Mouse (Mus musculus) urinary bladder, adult 18-20 months (tissue): ENCODE measurements around the gene Gatad1.
"Not testable (repeated sequence)": the region's sequence is repeated elsewhere in the genome, so short reads cannot be mapped to it uniquely, and the experiment has no call there.

Experiments used
- DNase-seq, 2 experiments: peaks; one replicate each; pipeline ENCODE4 v3.0.0; 2022; ENCODE audit warnings: low spot score in 2 of 2, mixed read lengths in 2 of 2

The Gatad1 gene

DNA sequence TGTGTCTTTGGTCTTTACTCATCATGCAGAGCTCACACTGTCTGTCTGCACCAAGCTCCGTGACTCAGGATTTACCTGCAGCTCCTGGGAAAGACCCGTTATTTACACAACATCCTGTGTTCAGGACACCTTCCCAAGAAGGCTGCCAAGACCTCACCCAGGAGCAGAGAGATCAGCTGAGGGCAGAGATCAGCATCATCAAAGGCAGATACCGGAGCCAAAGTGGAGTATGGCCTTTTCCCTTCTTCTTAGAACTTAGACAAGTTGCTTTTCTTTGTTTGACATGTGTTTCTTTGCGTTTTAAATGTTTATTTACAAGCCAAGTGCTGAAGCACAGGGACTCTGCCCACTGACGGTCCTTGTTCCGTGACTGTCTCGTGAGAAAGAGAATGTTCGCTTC, 21.7 kb downstream of the Gatad1 start:
- no peak for DNase-seq

DNA sequence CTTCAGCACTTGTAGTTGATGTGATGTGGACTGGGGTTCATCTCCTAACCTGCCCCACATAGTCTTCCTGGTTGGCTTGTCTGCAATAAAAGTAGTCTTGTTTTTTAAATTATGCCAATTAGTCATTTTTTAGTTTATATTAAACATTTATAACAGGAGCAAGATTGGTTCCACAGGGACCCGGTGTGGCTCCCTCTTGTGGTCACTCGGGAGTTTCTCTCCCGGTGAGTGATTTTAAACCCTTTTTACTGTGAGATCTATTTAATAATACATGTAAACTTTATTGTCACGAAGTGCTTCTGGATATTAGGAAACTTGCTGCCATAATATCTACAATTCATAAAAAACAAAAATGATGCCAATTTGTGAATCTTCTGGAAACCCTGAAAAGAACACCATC, 23.0 kb downstream of the Gatad1 start:
- DNase-seq: no peak

DNA sequence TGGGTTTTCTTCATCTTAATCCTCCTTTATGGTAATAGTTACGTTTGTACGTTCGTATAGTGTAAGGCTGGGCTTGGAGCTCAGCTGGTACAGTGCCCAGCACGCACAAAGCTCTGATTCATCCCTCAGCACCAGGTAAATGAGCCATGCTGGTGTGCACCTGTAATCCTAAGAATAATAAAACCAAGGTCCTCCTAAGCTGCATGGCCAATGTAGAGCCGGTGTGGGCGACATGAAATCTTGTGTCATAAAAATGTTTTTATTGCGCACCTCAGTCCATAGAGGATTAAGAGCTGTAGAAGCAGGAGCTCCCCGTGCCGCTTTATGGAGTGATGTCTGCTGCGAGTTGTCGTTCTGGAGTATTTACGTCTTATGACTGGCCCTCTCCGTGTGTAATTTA, 23.7 kb downstream of the Gatad1 start:
- DNase-seq: no peak

DNA sequence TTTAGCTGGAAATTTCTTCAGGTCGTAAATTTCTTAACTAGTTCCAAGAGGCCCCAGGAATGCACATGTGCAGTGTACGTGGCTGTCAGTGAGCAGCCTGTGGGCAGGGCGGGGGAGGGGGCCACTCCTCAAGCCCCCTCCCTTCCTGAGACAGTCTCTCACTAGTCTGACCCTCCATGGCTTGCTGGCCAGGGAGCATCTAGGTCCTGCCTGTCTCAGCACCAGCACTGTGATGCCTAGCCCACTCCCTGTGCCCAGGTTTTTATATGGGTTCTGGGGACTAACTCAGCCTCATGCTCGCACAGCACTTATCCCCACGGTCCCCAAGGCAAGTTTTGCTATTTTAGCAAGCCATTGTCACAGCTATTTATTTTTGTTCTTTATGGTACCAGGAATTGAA, 24.7 kb downstream of the Gatad1 start:
- no peak for DNase-seq

DNA sequence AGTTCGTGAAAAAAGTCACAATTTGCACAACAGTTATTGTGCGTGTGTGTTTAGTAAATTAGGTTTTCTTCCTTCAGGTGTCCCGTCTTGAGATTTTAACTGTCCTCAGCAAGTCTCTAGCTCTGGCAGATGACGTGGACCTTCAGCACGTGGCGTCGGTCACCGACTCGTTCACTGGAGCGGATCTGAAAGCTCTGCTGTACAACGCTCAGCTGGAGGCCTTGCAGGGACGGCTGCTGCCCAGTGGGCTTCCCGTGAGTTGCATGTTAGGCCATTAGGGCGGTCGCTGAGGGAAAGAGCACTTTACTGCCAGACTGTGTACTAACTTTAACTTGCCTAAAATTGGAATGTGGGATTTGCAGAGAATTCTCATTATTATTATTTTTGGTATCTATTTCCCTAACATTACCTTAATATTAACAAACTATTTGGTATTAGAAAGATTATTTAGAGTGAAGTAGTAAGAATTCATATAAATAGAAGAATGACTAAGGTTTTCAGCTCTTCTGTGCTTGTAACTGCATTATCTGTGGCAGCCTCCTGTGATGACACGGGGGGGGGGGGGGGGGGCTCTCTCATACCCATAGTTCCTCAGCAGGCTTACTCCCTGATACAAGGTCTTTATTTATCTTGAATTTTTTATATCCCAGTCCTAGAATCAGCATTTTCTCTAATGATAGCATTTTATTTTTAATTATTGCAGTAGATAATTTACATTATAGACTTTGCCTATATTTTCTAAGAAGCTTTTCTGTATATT, 25.3 kb downstream of the Gatad1 start:
- DNase-seq: no peak

DNA sequence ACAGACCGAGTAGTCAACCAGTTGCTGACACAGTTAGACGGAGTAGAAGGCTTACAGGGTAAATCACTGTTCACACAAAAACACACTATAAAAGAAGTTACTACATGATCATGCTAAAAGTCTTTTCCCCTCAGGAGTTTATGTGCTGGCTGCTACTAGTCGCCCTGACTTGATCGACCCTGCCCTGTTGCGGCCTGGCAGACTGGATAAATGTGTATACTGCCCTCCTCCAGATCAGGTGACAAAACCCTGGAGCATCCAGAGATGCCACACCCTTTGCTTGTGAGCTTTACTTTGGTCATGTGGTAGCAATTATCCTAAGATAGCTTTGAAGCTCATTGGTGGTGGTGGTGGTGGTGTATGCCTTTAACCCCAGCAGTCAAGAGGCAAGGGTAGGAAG, 26.9 kb downstream of the Gatad1 start:
- DNase-seq: no peak

DNA sequence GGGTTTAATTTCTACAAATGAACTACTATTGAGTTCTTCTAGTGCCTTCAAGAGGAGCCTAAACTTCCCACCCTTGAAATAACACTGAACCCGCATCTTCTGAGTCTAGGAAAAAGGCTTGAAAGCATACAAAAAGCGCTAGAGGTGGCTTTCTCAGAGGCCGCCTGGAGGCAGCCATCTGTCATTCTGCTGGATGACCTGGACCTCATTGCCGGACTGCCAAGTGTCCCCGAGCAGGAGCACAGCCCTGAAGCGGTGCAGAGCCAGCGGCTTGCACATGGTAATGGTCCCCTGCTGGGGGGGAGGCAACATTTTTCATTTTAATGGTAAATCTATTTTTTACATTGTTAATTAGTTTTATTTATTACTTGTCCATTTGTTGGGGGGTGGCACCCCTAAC, 36.5 kb downstream of the Gatad1 start:
- no peak for DNase-seq

DNA sequence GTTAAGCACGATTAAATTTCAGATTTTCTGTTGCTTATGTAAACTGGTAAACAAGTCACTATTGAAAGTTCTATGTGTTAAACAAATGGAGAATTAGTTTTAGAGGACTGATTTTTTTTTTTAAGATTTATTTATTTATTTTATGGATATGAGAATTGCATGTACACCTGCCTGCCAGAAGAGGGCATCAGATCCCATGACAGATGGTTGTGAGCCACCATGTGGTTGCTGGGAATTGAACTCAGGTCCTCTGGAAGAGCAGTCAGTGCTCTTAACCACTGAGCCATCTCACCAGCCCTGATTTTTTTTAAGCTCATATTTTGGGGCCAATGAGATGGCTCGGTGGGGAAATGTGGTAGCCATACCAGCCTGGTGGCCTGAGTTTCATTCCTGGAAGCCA, 45.1 kb downstream of the Gatad1 start:
- DNase-seq: not testable (repeated sequence)

DNA sequence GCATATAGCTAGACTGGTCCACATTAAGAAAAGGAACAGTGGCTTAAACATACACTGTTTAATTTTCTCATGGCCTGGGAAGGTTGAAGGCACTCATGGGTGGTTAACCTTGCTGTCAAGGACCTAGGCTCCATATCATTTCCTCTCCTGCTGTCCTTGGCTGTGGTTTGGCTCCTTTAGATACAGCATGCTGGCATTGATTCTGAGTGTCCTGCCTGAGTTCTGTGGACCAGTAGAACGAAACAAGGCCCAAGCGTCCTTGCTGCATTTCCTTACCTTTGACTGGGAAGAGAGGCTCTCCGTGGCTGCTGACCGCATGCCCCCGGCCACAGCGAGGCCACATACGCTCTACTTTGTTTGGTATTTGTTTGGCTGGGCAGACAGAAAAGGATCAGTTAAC, 47.7 kb downstream of the Gatad1 start:
- DNase-seq: no peak

DNA sequence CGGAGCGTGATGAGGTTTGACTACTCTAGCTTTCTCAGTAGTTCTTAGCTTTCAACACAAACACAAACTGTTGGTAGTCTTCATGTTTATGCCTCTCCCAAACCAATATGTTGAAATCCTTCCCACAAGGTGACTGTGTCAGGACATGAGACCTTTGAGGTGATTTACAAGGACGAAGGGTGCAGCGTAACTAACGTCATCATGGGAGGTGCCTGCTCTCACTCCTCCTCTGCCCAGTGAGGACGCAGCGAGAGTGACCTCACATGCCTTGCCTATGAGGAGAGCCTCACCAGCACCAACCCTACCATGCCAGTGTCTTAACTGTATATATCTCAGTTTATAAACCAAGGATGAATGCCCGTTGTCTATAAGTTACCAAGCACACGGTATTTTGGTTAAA, 49.9 kb downstream of the Gatad1 start:
- no peak for DNase-seq

DNA sequence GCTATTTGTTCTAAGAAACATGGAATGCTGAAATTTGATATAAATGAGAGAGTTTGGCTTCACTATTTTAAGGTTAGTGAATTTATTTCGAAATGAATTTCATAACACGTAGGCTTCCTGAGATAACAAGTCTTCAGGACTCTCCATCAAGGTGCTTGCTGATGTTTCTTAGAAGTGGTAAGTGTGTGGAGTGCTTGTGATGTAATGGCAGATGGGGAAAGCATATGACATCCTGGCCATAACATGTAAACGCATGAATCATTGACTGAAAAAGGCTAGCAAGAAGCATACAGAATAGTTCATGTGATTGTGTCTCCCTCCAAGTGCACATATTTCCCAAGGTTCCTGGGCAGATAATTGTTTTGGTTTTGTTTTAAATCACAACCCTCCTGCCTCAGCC, 56.2 kb downstream of the Gatad1 start:
- DNase-seq: no peak

DNA sequence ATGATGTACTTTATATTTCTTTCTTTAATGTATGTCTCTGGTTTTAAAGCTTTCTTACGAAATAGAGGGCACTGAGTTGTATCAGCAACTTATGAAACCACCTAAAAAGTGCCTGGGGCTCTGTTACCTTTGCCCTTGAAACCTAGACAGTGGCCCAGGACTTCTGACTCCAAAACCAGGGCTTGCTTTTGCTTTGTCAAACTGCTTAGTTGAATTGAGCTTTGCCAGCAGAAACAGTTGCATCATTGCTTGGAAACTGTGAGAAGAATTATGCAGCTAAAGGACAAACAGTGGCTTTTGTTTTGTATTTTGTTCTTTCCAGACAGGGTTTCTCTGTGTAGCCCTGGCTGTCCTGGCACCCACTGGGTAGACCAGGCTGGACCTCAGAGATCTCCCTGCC, 56.7 kb downstream of the Gatad1 start:
- DNase-seq: no peak

DNA sequence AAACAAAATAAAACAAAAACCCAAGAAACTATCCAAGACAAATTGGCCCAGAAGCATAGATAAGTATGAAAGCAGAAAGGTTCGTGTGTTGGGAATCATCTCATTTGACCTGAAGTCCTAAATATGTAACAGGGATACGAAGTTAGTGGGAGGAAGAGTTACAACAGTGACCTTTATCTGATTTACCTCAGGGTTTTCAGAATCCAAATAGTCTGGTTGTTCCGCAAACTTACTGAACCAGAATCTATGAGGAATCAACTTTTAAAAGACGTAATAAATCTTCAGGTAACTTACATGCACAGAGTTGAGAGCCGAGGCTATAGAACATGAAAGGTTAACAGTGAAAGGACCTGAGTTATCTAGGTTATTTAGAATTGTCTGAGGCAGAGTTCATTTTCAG, 58.2 kb downstream of the Gatad1 start:
- no peak for DNase-seq

DNA sequence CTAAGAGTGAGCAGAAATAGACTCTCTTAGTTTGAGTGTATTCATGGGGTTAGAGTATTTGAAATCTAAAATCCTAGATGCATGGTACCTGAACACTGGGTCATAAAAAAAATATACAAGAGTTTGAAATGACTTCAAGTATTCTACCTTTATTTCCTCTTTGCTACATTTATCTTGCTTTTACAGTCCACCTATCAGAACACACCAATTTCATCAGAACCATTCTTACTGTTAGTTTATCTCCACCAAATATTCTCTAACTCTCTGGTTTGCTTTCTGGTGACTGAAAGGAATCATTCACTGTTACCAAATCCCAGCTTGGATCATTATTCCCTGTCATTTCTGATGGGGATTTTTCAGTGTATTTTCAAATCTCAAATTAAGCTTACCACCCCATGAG, 59.8 kb downstream of the Gatad1 start:
- no peak for DNase-seq

DNA sequence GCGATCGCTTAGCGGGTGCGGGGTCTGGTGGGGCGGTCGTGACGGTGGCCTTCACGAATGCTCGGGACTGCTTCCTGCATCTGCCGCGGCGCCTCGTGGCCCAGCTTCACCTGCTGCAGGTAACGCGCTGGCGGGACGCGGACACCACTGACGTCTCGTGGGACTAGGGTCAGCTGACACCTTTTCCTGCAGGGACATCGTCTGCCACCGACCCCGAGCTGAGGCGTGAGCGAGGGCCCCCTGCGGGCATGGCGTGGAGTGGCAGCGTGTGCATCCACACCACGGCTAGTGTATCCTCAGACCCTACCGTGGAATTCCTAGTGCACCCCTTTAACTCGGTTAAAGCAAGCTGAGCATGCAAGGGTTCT, 60.6 kb downstream of the Gatad1 start, which contains the start of gene Rbm48:
Gene Rbm48 (minus strand): TSS at position 187 of the 368 bp plus-strand sequence.
- DNase-seq: peak in 1 of 2 experiments; percentile 75

DNA sequence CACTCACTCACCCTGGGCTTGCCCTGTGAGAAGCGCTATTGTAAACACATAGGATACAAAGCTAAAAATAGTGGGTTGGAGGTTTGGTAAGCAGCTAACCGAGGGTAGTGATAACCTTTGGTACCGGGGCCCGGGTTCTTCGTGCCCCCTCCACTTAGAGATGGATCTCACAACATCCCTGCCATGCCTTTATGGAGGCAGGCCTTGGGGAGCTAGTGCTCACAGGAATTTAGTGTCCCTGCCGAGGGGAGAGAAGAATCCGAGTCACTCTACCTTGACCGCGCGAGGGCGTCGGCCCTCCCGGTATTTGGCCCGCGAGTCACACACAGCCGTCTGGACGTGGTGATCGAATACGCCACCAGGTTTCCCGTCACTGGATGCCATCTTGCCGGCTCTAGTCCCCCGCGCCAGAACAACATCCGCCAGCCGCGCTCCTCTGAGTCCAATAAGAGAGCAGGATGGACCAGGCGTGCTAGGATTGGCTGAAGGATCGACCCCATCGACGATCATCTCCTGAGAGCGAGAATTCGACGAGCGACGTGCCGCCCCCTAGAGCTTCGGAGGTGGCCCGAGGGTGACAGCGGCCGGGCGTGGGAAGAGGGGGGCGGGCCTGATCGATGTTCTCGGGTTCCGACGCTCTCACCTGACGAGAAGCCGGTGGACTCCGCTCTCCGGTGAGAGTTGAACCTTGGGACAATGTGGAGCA, 61.1 kb downstream of the Gatad1 start, which contains the start of gene Pex1:
Gene Pex1 (plus strand): TSS at position 374 of the 706 bp plus-strand sequence.
- DNase-seq: peak; percentile 93
